Mouse (Mus musculus) myocyte (in vitro differentiated cells): ENCODE measurements around the gene Ubtd2.

Source experiments
- MYOG ChIP-seq, 3 experiments: IDR thresholded peaks; one replicate each; pipeline ENCODE4 v1.6.1; 2011; ENCODE audit warnings: control low read depth in 2 of 3, low read depth in 2 of 3, mild to moderate bottlenecking in 2 of 3; ENCODE audit not compliant: insufficient read length in 2 of 3, control insufficient read depth in 1 of 3, insufficient read depth in 1 of 3
- POLR2A ChIP-seq: IDR thresholded peaks from one replicate; pipeline ENCODE4 v1.6.1; 2011; ENCODE audit warnings: low read depth, mild to moderate bottlenecking, control low read depth, moderate library complexity; ENCODE audit not compliant: insufficient read length
- REST ChIP-seq: IDR thresholded peaks from one replicate; pipeline ENCODE4 v1.6.1; 2011; ENCODE audit warnings: mild to moderate bottlenecking, control low read depth, moderate library complexity; ENCODE audit not compliant: insufficient read depth, insufficient read length
- TCF12 ChIP-seq: IDR thresholded peaks from one replicate; pipeline ENCODE4 v1.6.1; 2011; ENCODE audit warnings: mild to moderate bottlenecking, control low read depth; ENCODE audit not compliant: poor library complexity, insufficient read depth, severe bottlenecking
- USF1 ChIP-seq: IDR thresholded peaks from one replicate; pipeline ENCODE4 v1.6.1; 2011; ENCODE audit warnings: low read depth, mild to moderate bottlenecking, control low read depth, moderate library complexity

DNA sequence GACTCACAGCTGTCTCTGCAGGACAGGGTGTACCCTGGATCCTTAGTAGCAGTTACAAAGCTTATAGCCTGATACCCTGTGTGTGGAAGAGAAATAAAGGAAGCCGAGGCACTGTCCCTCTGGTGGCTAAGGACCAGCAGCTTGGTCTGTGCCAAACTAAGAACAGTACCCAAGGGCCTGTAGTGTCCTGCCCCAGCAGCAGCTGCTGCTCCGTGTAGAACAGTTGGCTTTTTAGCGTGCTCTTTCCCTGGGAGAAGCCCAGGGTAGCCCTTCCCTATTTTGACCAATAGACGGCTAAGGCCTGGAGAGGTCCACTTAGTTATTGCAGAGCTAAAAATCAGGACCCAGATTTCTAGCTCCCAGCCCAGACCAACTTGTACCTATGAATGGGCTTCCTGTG lies 30.6 kb upstream of the Ubtd2 start:
- TF ChIP-seq USF1 = no peak
- TF ChIP-seq TCF12 = no peak
- TF ChIP-seq MYOG (IDR thresholded peaks at IDR 0.05; ENCODE audit: control insufficient read depth in 1 of 3, insufficient read depth in 1 of 3, insufficient read length in 2 of 3, low read depth in 2 of 3) = peak in 1 of 3 experiments; percentile 72
- TF ChIP-seq POLR2A = no peak
- TF ChIP-seq REST = no peak
